Mouse (Mus musculus) limb, embryonic 10.5 days (tissue): ENCODE data around the gene Fam89a. TPM values are rescaled to one million over a fixed set of nuclear protein-coding genes. Genes with fewer than 3 reads are reported as not detected.
A peak's percentile ranks its signal among the peaks of the same experiment; 100 is the strongest.

ENCODE experiments used
- DNase-seq: peaks from one replicate; pipeline ENCODE4 v3.0.0-alpha.2; 2017; ENCODE audit warnings: low spot score
- H3K27ac ChIP-seq: fragments of 300-500 bp; sonication (generic); 2 replicates; pipeline ENCODE4 v1.5.1; 2016; ENCODE audit warnings: mild to moderate bottlenecking
- H3K27me3 ChIP-seq: fragments of 300-500 bp; sonication (generic); 2 replicates; pipeline ENCODE4 v1.6.1; 2016; ENCODE audit warnings: low read depth, mild to moderate bottlenecking; ENCODE audit not compliant: poor library complexity, severe bottlenecking
- H3K36me3 ChIP-seq: fragments of 300-500 bp; sonication (generic); 2 replicates; pipeline ENCODE4 v1.6.1; 2016; ENCODE audit warnings: mild to moderate bottlenecking, moderate library complexity
- H3K4me1 ChIP-seq: fragments of 300-500 bp; sonication (generic); 2 replicates; pipeline ENCODE4 v1.6.1; 2016
- H3K4me3 ChIP-seq: fragments of 300-500 bp; sonication (generic); 2 replicates; pipeline ENCODE4 v1.5.1; 2016; ENCODE audit warnings: mild to moderate bottlenecking, moderate library complexity
- H3K9me3 ChIP-seq: fragments of 300-500 bp; sonication (generic); replicated peaks from 2 replicates; pipeline ENCODE4 v1.6.1; 2016; ENCODE audit warnings: mild to moderate bottlenecking
- WGBS: fragments of 180-500 bp; shearing (Covaris S2); methylation state at CpG from one replicate; pipeline ENCODE4 v1.1.7; 2016; 5-methylcytosine and 5-hydroxymethylcytosine counted together
- polyA plus RNA-seq: library from polyadenylated mRNA; unstranded; fragments of >200 nt; fragmentation: Nextera tagmentation; extraction: Ambion mirVana; gene quantifications from 2 replicates; pipeline ENCODE4 v1.2.1, GENCODE M21; 2016

The Fam89a gene
- polyA plus RNA-seq = 5.1 and 7.0 TPM in 2 replicates

GRCm38 (mm10) chr8:124751709-124752173 lies at the start of gene Fam89a:
TSS of gene Fam89a (minus strand) at chr8:124751832.
- Histone ChIP-seq H3K27me3 (peaks cover 65% of the 10 kb centered on the region), H3K36me3 (no peaks in the 10 kb centered on the region)

GRCm38 (mm10) chr8:124800542-124800941 lies 48.9 kb upstream of the Fam89a start:
- 40% methylated on average over 11 of the region's 11 CpGs for WGBS
- Histone ChIP-seq H3K4me3 (no peak overlapping the region), H3K36me3 (no peaks in the 10 kb centered on the region), H3K27me3 (peaks cover 32% of the 10 kb centered on the region), H3K27ac (no peak overlapping the region), H3K9me3 (no peaks in the 10 kb centered on the region), H3K4me1 (no peaks in the 10 kb centered on the region)
- DNase-seq = no peak

More at GRCm38 (mm10) chr8:124751709-124752173, at the start of gene Fam89a:
- Histone ChIP-seq H3K4me1 (peaks cover 23% of the 10 kb centered on the region), H3K27ac (peak within 1 kb of the TSS; percentile 77), H3K9me3 (no peaks in the 10 kb centered on the region), H3K4me3 (peak within 1 kb of the TSS; percentile 75)
- peak; percentile 82 for DNase-seq
- WGBS = under 1% methylated on average over 39 of the region's 41 CpGs

GRCm38 (mm10) chr8:124795781-124796488 lies 44.3 kb upstream of the Fam89a start:
- Histone ChIP-seq H3K36me3 (no peaks in the 10 kb centered on the region), H3K4me3 (no peak overlapping the region), H3K27me3 (peaks cover 72% of the 10 kb centered on the region), H3K4me1 (peaks cover 31% of the 10 kb centered on the region), H3K27ac (no peak overlapping the region), H3K9me3 (no peaks in the 10 kb centered on the region)
- WGBS = 78% methylated on average over 8 of the region's 8 CpGs
- DNase-seq = no peak

- Histone ChIP-seq H3K27ac (no peak overlapping the region), H3K4me1 (peaks cover 31% of the 10 kb centered on the region)
- under 1% methylated on average over 25 of the region's 25 CpGs for WGBS
Measured at GRCm38 (mm10) chr8:124794486-124794780, 42.8 kb upstream of the Fam89a start.

GRCm38 (mm10) chr8:124793661-124794485 lies 42.2 kb upstream of the Fam89a start:
- WGBS = under 1% methylated on average over 81 of the region's 81 CpGs
- Histone ChIP-seq H3K9me3 (no peaks in the 10 kb centered on the region), H3K36me3 (no peaks in the 10 kb centered on the region), H3K4me1 (peaks cover 31% of the 10 kb centered on the region), H3K27ac (no peak overlapping the region), H3K4me3 (peak overlapping the region; percentile 63), H3K27me3 (peaks cover 76% of the 10 kb centered on the region)
- no peak for DNase-seq

More at GRCm38 (mm10) chr8:124794486-124794780, 42.8 kb upstream of the Fam89a start:
- peak overlapping the region; percentile 63 for H3K4me3 ChIP-seq
- no peaks in the 10 kb centered on the region for H3K9me3 ChIP-seq
- DNase-seq = peak; percentile 65
- peaks cover 76% of the 10 kb centered on the region for H3K27me3 ChIP-seq
- H3K36me3 ChIP-seq = no peaks in the 10 kb centered on the region

- H3K36me3 ChIP-seq = no peaks in the 10 kb centered on the region
- peaks cover 31% of the 10 kb centered on the region for H3K4me1 ChIP-seq
- 0 out of 2 replicates have a peak overlapping the region, but pooled peaks have one; percentile 9 for H3K27ac ChIP-seq
- H3K9me3 ChIP-seq = no peaks in the 10 kb centered on the region
- peak overlapping the region; percentile 63 for H3K4me3 ChIP-seq
- under 1% methylated on average over 45 of the region's 51 CpGs for WGBS
- H3K27me3 ChIP-seq = peaks cover 76% of the 10 kb centered on the region
- peak; percentile 94 for DNase-seq
Measured at GRCm38 (mm10) chr8:124793172-124793651, 41.6 kb upstream of the Fam89a start.

GRCm38 (mm10) chr8:124792708-124793107 lies 41.1 kb upstream of the Fam89a start, which contains the start of gene Trim67:
TSS of gene Trim67 (plus strand) at chr8:124793092.
- H3K4me3 ChIP-seq = peak within 1 kb of the TSS; percentile 63
- under 1% methylated on average over 39 of the region's 39 CpGs for WGBS
- 0 out of 2 replicates have a peak within 1 kb of the TSS, but pooled peaks have one; percentile 9 for H3K27ac ChIP-seq
- H3K27me3 ChIP-seq = peaks cover 76% of the 10 kb centered on the region
- DNase-seq = peak; percentile 79
- H3K4me1 ChIP-seq = peaks cover 31% of the 10 kb centered on the region
- H3K9me3 ChIP-seq = no peaks in the 10 kb centered on the region
- no peaks in the 10 kb centered on the region for H3K36me3 ChIP-seq

- 2% methylated on average over 32 of the region's 32 CpGs for WGBS
- peak; percentile 49 for DNase-seq
- peaks cover 72% of the 10 kb centered on the region for H3K27me3 ChIP-seq
- no peaks in the 10 kb centered on the region for H3K36me3 ChIP-seq
- H3K4me3 ChIP-seq = peak overlapping the region; percentile 63
- no peak overlapping the region for H3K27ac ChIP-seq
- peaks cover 31% of the 10 kb centered on the region for H3K4me1 ChIP-seq
- H3K9me3 ChIP-seq = no peaks in the 10 kb centered on the region
Measured at GRCm38 (mm10) chr8:124792186-124792585, 40.6 kb upstream of the Fam89a start.

- DNase-seq = no peak
- Histone ChIP-seq H3K4me3 (peak overlapping the region; percentile 63; the same call in 1 of the 2 replicates), H3K27me3 (peaks cover 70% of the 10 kb centered on the region), H3K9me3 (no peaks in the 10 kb centered on the region), H3K36me3 (no peaks in the 10 kb centered on the region), H3K27ac (no peak overlapping the region), H3K4me1 (peaks cover 31% of the 10 kb centered on the region)
- 52% methylated on average over 4 of the region's 4 CpGs for WGBS
Measured at GRCm38 (mm10) chr8:124791751-124792150, 40.1 kb upstream of the Fam89a start.

GRCm38 (mm10) chr8:124790676-124791075 lies 39.0 kb upstream of the Fam89a start:
- WGBS = 78% methylated on average over 4 of the region's 4 CpGs
- H3K27me3 ChIP-seq = peaks cover 64% of the 10 kb centered on the region
- H3K9me3 ChIP-seq = no peaks in the 10 kb centered on the region
- peaks cover 31% of the 10 kb centered on the region for H3K4me1 ChIP-seq
- H3K4me3 ChIP-seq = no peak overlapping the region
- no peak overlapping the region for H3K27ac ChIP-seq
- no peak for DNase-seq
- H3K36me3 ChIP-seq = no peaks in the 10 kb centered on the region

GRCm38 (mm10) chr8:124784613-124785012 lies 33.0 kb upstream of the Fam89a start:
- H3K9me3 ChIP-seq = no peaks in the 10 kb centered on the region
- no peak overlapping the region for H3K27ac ChIP-seq
- no peaks in the 10 kb centered on the region for H3K36me3 ChIP-seq
- H3K4me3 ChIP-seq = no peak overlapping the region
- DNase-seq = no peak
- H3K27me3 ChIP-seq = peaks cover 7% of the 10 kb centered on the region; the same call in 1 of the 2 replicates
- peaks cover 4% of the 10 kb centered on the region; the same call in 1 of the 2 replicates for H3K4me1 ChIP-seq
- WGBS = 92% methylated on average over 13 of the region's 13 CpGs

GRCm38 (mm10) chr8:124783228-124783627 lies 31.6 kb upstream of the Fam89a start:
- Histone ChIP-seq H3K27ac (no peak overlapping the region), H3K27me3 (peaks cover 7% of the 10 kb centered on the region; the same call in 1 of the 2 replicates), H3K4me1 (peaks cover 4% of the 10 kb centered on the region; the same call in 1 of the 2 replicates), H3K9me3 (no peaks in the 10 kb centered on the region), H3K36me3 (no peaks in the 10 kb centered on the region), H3K4me3 (no peak overlapping the region)
- no peak for DNase-seq
- WGBS = 93% methylated on average over 15 of the region's 15 CpGs
